Mouse (Mus musculus) liver, adult 2 months (tissue): ENCODE data around the gene Kcnip4.

Experiments used
- CTCF ChIP-seq: fragments of 200-500 bp; IDR thresholded peaks from 2 replicates; pipeline ENCODE4 v1.5.1; 2011; ENCODE audit warnings: low read depth, low read length, control low read depth
- POLR2A ChIP-seq: fragments of 200-500 bp; IDR thresholded peaks from 2 replicates; pipeline ENCODE4 v1.6.1; 2011; ENCODE audit warnings: low read length, control low read depth; ENCODE audit not compliant: insufficient read depth; ENCODE audit errors: extremely low read depth

- TF ChIP-seq CTCF (no peak), POLR2A (no peak)
Observed at GRCm38 (mm10) chr5:49571876-49572275, 47.2 kb upstream of the Kcnip4 start.
